Mouse (Mus musculus) embryonic facial prominence, embryonic 10.5 days (tissue): Measurements from ENCODE around the gene Rbm20. TPM values are rescaled to one million over a fixed set of nuclear protein-coding genes. Genes with fewer than 3 reads are reported as not detected.

Source experiments
- DNase-seq: peaks from one replicate; pipeline ENCODE4 v3.0.0-alpha.2; 2017; ENCODE audit warnings: low spot score
- H3K27ac ChIP-seq: fragments of 300-500 bp; sonication (generic); replicated peaks from 2 replicates; pipeline ENCODE4 v1.5.1; 2016; ENCODE audit warnings: mild to moderate bottlenecking
- H3K27me3 ChIP-seq: fragments of 300-500 bp; sonication (generic); replicated peaks from 2 replicates; pipeline ENCODE4 v1.6.1; 2016; ENCODE audit warnings: low read depth, mild to moderate bottlenecking; ENCODE audit not compliant: poor library complexity, severe bottlenecking
- H3K36me3 ChIP-seq: fragments of 300-500 bp; sonication (generic); replicated peaks from 2 replicates; pipeline ENCODE4 v1.6.1; 2016; ENCODE audit warnings: mild to moderate bottlenecking, moderate library complexity
- H3K4me1 ChIP-seq: fragments of 300-500 bp; sonication (generic); 2 replicates; pipeline ENCODE4 v1.6.1; 2016
- H3K4me3 ChIP-seq: fragments of 300-500 bp; sonication (generic); 2 replicates; pipeline ENCODE4 v1.5.1; 2016; ENCODE audit warnings: mild to moderate bottlenecking, moderate library complexity
- H3K9me3 ChIP-seq: fragments of 300-500 bp; sonication (generic); 2 replicates; pipeline ENCODE4 v1.6.1; 2016; ENCODE audit warnings: mild to moderate bottlenecking
- WGBS: fragments of 180-500 bp; shearing (Covaris S2); methylation state at CpG from one replicate; pipeline ENCODE4 v1.1.7; 2016; 5-methylcytosine and 5-hydroxymethylcytosine counted together
- polyA plus RNA-seq: library from polyadenylated mRNA; unstranded; fragments of >200 nt; fragmentation: Nextera tagmentation; extraction: Ambion mirVana; gene quantifications from 2 replicates; pipeline ENCODE4 v1.2.1, GENCODE M21; 2016

The Rbm20 gene
- polyA plus RNA-seq, 1 experiment from 2014 or later = 1.2 TPM

GRCm38 (mm10) chr19:53727886-53728669, 51.0 kb downstream of the Rbm20 start:
- no peaks in the 10 kb centered on the region for H3K27me3 ChIP-seq
- H3K27ac ChIP-seq = no peak overlapping the region
- WGBS = 81% methylated on average over 9 of the region's 9 CpGs
- H3K4me3 ChIP-seq = no peak overlapping the region
- H3K36me3 ChIP-seq = no peaks in the 10 kb centered on the region
- no peaks in the 10 kb centered on the region for H3K9me3 ChIP-seq
- H3K4me1 ChIP-seq = peaks cover 33% of the 10 kb centered on the region
- no peak for DNase-seq

- no peaks in the 10 kb centered on the region for H3K36me3 ChIP-seq
- no peak overlapping the region for H3K27ac ChIP-seq
- no peak for DNase-seq
- H3K27me3 ChIP-seq = no peaks in the 10 kb centered on the region
- no peak overlapping the region for H3K4me3 ChIP-seq
- 78% methylated on average over 10 of the region's 10 CpGs for WGBS
- no peaks in the 10 kb centered on the region for H3K9me3 ChIP-seq
- H3K4me1 ChIP-seq = peaks cover 33% of the 10 kb centered on the region
These were observed 52.8 kb downstream of the Rbm20 start for GRCm38 (mm10) chr19:53729919-53730318.

GRCm38 (mm10) chr19:53731761-53732201, 54.7 kb downstream of the Rbm20 start:
- DNase-seq = peak; percentile 27
- H3K27me3 ChIP-seq = no peaks in the 10 kb centered on the region
- peaks cover 26% of the 10 kb centered on the region for H3K4me1 ChIP-seq
- peak overlapping the region; percentile 30 for H3K27ac ChIP-seq
- H3K36me3 ChIP-seq = no peaks in the 10 kb centered on the region
- H3K4me3 ChIP-seq = no peak overlapping the region
- 54% methylated on average over 8 of the region's 8 CpGs for WGBS
- H3K9me3 ChIP-seq = no peaks in the 10 kb centered on the region

GRCm38 (mm10) chr19:53734845-53735244, 57.7 kb downstream of the Rbm20 start:
- WGBS = 55% methylated on average over 5 of the region's 5 CpGs
- H3K27me3 ChIP-seq = no peaks in the 10 kb centered on the region
- H3K36me3 ChIP-seq = no peaks in the 10 kb centered on the region
- DNase-seq = no peak
- H3K4me3 ChIP-seq = no peak overlapping the region
- H3K9me3 ChIP-seq = no peaks in the 10 kb centered on the region
- H3K4me1 ChIP-seq = peaks cover 14% of the 10 kb centered on the region
- H3K27ac ChIP-seq = no peak overlapping the region

- Histone ChIP-seq H3K4me3 (no peak overlapping the region), H3K9me3 (no peaks in the 10 kb centered on the region), H3K36me3 (no peaks in the 10 kb centered on the region), H3K4me1 (peaks cover 5% of the 10 kb centered on the region), H3K27me3 (no peaks in the 10 kb centered on the region), H3K27ac (no peak overlapping the region)
- WGBS = 58% methylated on average over 6 of the region's 6 CpGs
- DNase-seq = peak; percentile 22
These were observed 61.6 kb downstream of the Rbm20 start for GRCm38 (mm10) chr19:53738701-53739131.

- no peak for DNase-seq
- H3K4me3 ChIP-seq = no peak overlapping the region
- no peaks in the 10 kb centered on the region for H3K9me3 ChIP-seq
- WGBS = 82% methylated on average over 8 of the region's 8 CpGs
- H3K4me1 ChIP-seq = peaks cover 5% of the 10 kb centered on the region
- no peaks in the 10 kb centered on the region for H3K27me3 ChIP-seq
- no peaks in the 10 kb centered on the region for H3K36me3 ChIP-seq
- H3K27ac ChIP-seq = no peak overlapping the region
These were observed 62.6 kb downstream of the Rbm20 start for GRCm38 (mm10) chr19:53739570-53740266.

- Histone ChIP-seq H3K4me3 (no peak overlapping the region), H3K36me3 (no peaks in the 10 kb centered on the region), H3K9me3 (no peaks in the 10 kb centered on the region), H3K4me1 (peaks cover 8% of the 10 kb centered on the region), H3K27ac (no peak overlapping the region), H3K27me3 (no peaks in the 10 kb centered on the region)
- no peak for DNase-seq
- 91% methylated on average over 1 of the region's 1 CpGs for WGBS
These were observed 63.8 kb downstream of the Rbm20 start for GRCm38 (mm10) chr19:53740750-53741380.

GRCm38 (mm10) chr19:53741902-53742301, 64.8 kb downstream of the Rbm20 start:
- Histone ChIP-seq H3K9me3 (no peaks in the 10 kb centered on the region), H3K4me1 (peaks cover 12% of the 10 kb centered on the region), H3K4me3 (no peak overlapping the region), H3K27ac (no peak overlapping the region), H3K27me3 (no peaks in the 10 kb centered on the region), H3K36me3 (no peaks in the 10 kb centered on the region)
- peak; percentile 21 for DNase-seq
- 65% methylated on average over 3 of the region's 3 CpGs for WGBS

GRCm38 (mm10) chr19:53745354-53745753, 68.2 kb downstream of the Rbm20 start:
- Histone ChIP-seq H3K4me3 (no peak overlapping the region), H3K27ac (no peak overlapping the region), H3K36me3 (no peaks in the 10 kb centered on the region), H3K27me3 (no peaks in the 10 kb centered on the region), H3K9me3 (no peaks in the 10 kb centered on the region), H3K4me1 (peaks cover 7% of the 10 kb centered on the region; the same call in 1 of the 2 replicates)
- no peak for DNase-seq
- WGBS = 93% methylated on average over 3 of the region's 3 CpGs

GRCm38 (mm10) chr19:53746116-53746515, 69.0 kb downstream of the Rbm20 start:
- no peak overlapping the region for H3K27ac ChIP-seq
- DNase-seq = no peak
- 72% methylated on average over 9 of the region's 9 CpGs for WGBS
- no peaks in the 10 kb centered on the region for H3K36me3 ChIP-seq
- H3K27me3 ChIP-seq = no peaks in the 10 kb centered on the region
- H3K4me1 ChIP-seq = peaks cover 7% of the 10 kb centered on the region; the same call in 1 of the 2 replicates
- no peak overlapping the region for H3K4me3 ChIP-seq
- H3K9me3 ChIP-seq = no peaks in the 10 kb centered on the region

- no peak for DNase-seq
- Histone ChIP-seq H3K27me3 (no peaks in the 10 kb centered on the region), H3K4me3 (no peak overlapping the region), H3K9me3 (no peaks in the 10 kb centered on the region), H3K4me1 (peaks cover 7% of the 10 kb centered on the region; the same call in 1 of the 2 replicates), H3K27ac (no peak overlapping the region), H3K36me3 (no peaks in the 10 kb centered on the region)
- 90% methylated on average over 13 of the region's 13 CpGs for WGBS
These were observed 71.2 kb downstream of the Rbm20 start for GRCm38 (mm10) chr19:53748236-53748775.

- H3K36me3 ChIP-seq = no peaks in the 10 kb centered on the region
- H3K27ac ChIP-seq = no peak overlapping the region
- no peak for DNase-seq
- H3K4me3 ChIP-seq = no peak overlapping the region
- no peaks in the 10 kb centered on the region for H3K27me3 ChIP-seq
- H3K9me3 ChIP-seq = no peaks in the 10 kb centered on the region
- WGBS = 95% methylated on average over 8 of the region's 8 CpGs
- peaks cover 10% of the 10 kb centered on the region for H3K4me1 ChIP-seq
These were observed 72.2 kb downstream of the Rbm20 start for GRCm38 (mm10) chr19:53749326-53749725.
